Mouse (Mus musculus): ENCODE data around the gene Phip.

Phip gene

DNA sequence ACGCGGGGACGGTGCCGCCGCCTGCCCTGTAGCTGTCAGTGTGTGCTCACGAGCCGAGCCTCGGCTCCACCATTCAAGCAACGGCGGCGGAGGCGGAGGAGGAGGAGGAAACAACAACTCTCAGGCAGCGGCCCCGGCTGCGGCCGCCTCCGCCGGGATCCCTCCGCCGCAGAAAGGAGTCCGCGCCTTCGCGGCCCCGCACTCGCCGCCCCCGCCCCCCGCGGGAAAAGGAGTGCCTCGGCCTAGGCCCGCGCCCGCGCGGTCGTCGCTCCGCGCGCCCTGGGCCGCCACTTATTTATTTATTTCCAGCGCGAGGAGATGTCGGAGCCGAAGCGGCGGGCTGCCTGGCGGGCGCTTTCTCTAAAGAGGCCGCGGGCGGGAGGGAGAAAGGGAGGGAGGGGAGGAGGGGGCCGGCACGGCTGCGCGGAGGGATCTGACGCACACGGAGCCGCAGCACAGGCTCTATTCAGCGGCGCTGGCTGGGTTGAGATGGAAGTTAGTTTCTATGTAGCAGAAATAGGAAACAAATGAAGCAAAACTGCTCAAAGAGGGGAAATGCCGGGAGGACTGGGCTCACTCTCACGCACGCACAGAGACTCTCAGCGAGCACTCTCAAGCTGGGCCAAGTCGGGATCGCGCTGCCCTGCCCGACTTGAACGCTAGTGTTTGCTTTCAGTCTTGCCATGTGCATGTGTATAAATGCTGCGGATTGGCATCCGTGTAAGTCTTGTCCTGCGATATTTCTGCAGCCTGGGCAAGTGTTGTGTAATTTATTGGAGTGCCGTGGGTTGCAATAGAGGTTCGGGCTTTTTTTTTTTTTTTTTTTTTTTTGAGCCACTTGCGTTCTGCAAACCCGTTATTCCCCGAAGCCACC, at the start of gene Phip:
TSS of gene Phip (minus strand) at position 175 of the 874 bp plus-strand sequence.
- peak; percentile 94 to 95 for DNase-seq

- no peak for DNase-seq
Measured at GRCm38 (mm10) chr9:83023724-83024123, 48.4 kb upstream of the Phip start.

- DNase-seq, result no peak
Measured at GRCm38 (mm10) chr9:83014516-83014915, 39.2 kb upstream of the Phip start.

GRCm38 (mm10) chr9:83008306-83008705, 33.0 kb upstream of the Phip start:
- DNase-seq, result no peak

GRCm38 (mm10) chr9:83001342-83001741, 26.0 kb upstream of the Phip start:
- DNase-seq, result no peak

DNA sequence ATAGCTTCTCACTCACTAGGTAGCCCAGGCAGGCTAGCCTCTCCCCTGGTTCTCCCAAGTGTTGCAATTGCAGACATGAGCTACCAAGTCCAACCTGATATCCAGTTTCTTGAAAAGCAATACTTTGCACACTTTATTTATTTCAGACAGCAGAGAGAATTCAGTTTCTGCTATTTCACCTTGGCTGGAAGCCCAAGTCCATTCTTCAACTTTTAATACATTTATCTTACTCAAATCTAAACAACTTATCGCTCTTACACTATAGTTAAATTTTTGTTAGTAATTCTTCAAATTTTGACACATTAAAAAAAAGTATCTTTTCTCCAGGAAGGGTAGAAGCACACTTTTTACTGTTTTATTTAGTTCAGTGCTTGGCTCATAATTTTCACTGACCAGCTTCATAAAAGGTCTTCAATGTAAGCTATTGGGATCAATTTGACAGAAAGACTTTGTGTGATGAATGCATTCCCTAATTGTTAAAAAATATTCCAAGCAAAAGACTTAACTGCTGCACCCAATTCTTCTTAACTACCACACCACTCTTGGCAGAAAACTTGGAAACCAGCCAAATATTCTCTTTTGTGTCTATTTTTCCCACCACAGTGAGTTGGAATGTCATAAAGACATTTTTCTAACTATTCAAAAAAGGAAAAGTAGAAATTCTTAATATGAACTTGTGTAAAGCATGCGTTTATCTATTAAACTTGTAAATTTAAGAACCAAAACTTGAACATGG, 22.6 kb upstream of the Phip start:
- no peak for DNase-seq

- no peak for DNase-seq
Measured at GRCm38 (mm10) chr9:82976936-82977335, 1.6 kb upstream of the Phip start.

GRCm38 (mm10) chr9:82976219-82976618, 903 bp upstream of the Phip start:
- DNase-seq, result no peak

- DNase-seq, result no peak
Measured at GRCm38 (mm10) chr9:82974962-82975341, 364 bp downstream of the Phip start.

DNA sequence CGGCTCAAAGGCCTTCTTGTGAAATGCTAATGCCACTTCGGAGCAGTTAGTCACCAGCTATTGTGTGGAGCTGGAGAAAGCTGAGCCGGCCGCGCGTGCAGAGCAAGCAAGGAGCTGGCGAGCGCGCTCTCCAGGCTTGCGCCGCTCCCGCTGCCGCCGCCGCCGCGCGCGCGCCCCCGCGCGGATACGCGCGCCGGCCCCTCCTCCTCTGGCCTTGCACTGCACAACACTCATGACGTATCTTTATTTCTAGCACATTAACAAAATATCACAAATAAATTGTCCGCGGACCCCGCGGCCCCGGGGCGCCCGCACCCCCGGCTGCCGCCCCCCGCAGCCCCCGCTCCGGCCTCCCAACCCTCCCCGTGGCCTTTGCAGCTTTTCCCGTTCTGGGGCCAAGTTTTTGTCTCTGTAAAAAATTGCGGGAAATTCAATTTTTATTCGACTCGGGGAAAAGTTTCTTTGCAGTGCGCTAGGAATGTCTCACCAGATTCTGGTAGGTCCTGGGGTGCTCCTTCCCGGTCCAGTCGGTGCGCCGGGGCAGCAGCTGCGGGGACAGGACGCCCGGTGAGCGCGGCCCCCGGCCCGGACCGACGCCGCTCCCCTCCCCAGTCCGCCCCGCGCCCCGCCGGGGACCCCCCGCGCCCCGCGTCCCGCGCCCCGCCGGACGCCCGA, 992 bp downstream of the Phip start:
- DNase-seq, result peak; percentile 85 to 87

DNA sequence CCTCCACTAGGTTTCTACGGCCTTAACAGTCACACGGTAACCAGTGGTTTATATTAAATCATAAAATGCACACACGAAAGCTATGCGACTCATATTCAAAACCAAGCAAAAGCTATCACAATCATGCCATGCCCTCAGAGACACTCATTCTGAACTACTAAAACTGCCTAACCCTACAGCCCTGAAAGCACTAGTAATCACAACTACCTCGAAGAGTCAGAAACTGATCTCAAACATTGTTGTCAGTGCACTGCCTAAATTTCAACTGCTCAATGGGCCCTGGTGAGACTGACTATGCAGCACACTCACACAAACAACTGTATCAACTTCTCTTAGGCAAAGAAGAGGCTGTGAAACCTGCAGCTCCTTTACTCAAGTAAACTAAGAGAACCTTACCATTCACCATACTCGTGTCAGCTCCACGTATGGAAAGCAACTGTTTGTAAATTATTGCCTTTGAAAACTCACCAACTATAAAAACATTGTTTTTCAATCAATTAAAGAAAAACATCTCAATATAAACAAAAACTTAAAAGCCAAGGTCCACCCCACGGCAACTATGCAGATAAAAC, 1.9 kb downstream of the Phip start:
- peak in 1 of 2 experiments; percentile 7 for DNase-seq

DNA sequence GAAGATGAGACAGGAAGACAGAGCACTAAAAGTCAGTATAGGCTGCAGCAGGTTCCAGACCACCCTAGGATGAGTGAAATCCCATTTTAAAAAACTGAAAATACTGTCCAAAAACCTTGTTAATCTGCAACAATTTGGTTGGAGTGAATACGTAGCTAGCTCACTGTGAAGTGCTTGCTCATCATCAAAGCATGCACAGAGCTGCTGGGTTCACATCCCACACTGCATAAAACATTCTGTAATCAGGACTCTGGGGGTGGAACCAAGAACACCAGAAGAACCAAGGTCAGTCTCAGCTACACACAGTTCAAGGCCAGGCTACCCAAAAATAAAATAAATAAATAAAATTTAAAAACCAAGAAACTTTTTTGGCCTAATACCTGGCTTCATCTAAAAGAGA, 3.9 kb downstream of the Phip start:
- DNase-seq, result no peak

DNA sequence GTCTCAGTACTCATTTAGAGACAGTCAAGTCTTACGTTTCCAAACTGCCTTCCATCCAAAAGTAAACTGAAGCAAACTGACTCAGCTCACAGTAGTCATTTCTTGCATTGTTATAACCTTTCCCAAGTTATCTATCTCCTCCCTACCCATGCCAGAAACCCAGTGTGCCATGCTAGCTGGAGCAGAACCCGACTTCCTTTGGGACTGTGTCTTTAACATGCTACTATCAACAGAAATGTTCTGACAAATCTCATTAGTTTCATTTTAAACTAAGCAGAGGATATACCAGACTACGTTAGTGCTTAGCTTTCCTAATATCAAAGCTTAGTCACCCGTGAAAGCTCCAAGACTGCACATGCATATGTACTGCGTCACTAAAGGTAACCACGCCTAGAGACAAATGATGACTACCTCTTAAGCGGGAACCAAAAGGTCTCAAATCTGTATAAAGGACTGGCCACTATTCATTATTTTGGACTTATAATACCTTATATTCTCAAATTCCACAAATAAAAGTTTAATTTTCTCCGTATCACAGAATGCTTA, 8.2 kb downstream of the Phip start:
- no peak for DNase-seq

GRCm38 (mm10) chr9:82963981-82964380, 11.3 kb downstream of the Phip start:
- no peak for DNase-seq

GRCm38 (mm10) chr9:82961352-82961751, 14.0 kb downstream of the Phip start:
- DNase-seq, result no peak

- no peak for DNase-seq
Measured at GRCm38 (mm10) chr9:82955267-82955666, 20.0 kb downstream of the Phip start.

- DNase-seq, result no peak
Measured at GRCm38 (mm10) chr9:82952330-82952729, 23.0 kb downstream of the Phip start.

- no peak for DNase-seq
Measured at GRCm38 (mm10) chr9:82951435-82952004, 23.8 kb downstream of the Phip start.

GRCm38 (mm10) chr9:82907246-82907645, 68.1 kb downstream of the Phip start:
- no peak for DNase-seq

GRCm38 (mm10) chr9:82888645-82889044, 86.7 kb downstream of the Phip start:
- no peak for DNase-seq

GRCm38 (mm10) chr9:82884177-82884576, 91.1 kb downstream of the Phip start:
- DNase-seq, result no peak

GRCm38 (mm10) chr9:82877078-82877477, 98.2 kb downstream of the Phip start:
- DNase-seq, result no peak
